Mouse (Mus musculus) thymus, adult 2 months (tissue): ENCODE results near the gene Gclc. TPM values are rescaled to one million over a fixed set of nuclear protein-coding genes. Genes with fewer than 3 reads are reported as not detected.

Experiments
- DNase-seq: peaks from one replicate; pipeline ENCODE4 v3.0.0; 2021
- H3K27ac ChIP-seq: fragments of 200-500 bp; 2 replicates; pipeline ENCODE4 v1.5.1; 2012; ENCODE audit warnings: low read length, control low read depth; ENCODE audit not compliant: control insufficient read depth, insufficient read depth
- H3K27me3 ChIP-seq: fragments of 200-500 bp; 2 replicates; pipeline ENCODE4 v1.6.1; 2012; ENCODE audit warnings: mild to moderate bottlenecking, low read length, moderate library complexity, mixed read lengths; ENCODE audit not compliant: control insufficient read depth, insufficient read depth
- H3K36me3 ChIP-seq: fragments of 200-500 bp; 2 replicates; pipeline ENCODE4 v1.6.1; 2012; ENCODE audit warnings: mild to moderate bottlenecking, low read length, moderate library complexity; ENCODE audit not compliant: control insufficient read depth, insufficient read depth
- H3K4me1 ChIP-seq: fragments of 200-500 bp; replicated peaks from 2 replicates; pipeline ENCODE4 v1.6.1; 2012; ENCODE audit warnings: low read length; ENCODE audit not compliant: control insufficient read depth, insufficient read depth
- H3K4me3 ChIP-seq: fragments of 200-500 bp; 2 replicates; pipeline ENCODE4 v1.5.1; 2012; ENCODE audit warnings: mild to moderate bottlenecking, low read length, control low read depth, moderate library complexity; ENCODE audit not compliant: control insufficient read depth, insufficient read depth
- CTCF ChIP-seq: fragments of 200-500 bp; IDR thresholded peaks from 2 replicates; pipeline ENCODE4 v1.5.1; 2012; ENCODE audit warnings: mild to moderate bottlenecking, control low read depth, low read length, moderate library complexity, borderline replicate concordance; ENCODE audit not compliant: control insufficient read depth, poor library complexity, insufficient read depth; ENCODE audit errors: extremely low read depth
- POLR2A ChIP-seq: fragments of 200-500 bp; IDR thresholded peaks from 2 replicates; pipeline ENCODE4 v1.6.1; 2012; ENCODE audit warnings: mild to moderate bottlenecking, low read length, control low read depth, moderate library complexity; ENCODE audit not compliant: control insufficient read depth, poor library complexity, insufficient read depth; ENCODE audit errors: extremely low read depth
- WGBS: fragments of 180-500 bp; shearing (Covaris S2); methylation state at CpG from one replicate; pipeline ENCODE4 v1.1.7; 2018; 5-methylcytosine and 5-hydroxymethylcytosine counted together
- polyA plus RNA-seq: library from polyadenylated mRNA; depleted of rRNA; stranded (reverse); fragments of >200 nt; gene quantifications from 2 replicates; pipeline ENCODE4 v1.2.3, GENCODE M21; 2012

The Gclc gene
- polyA plus RNA-seq, 1 experiment: 24.7 TPM

DNA sequence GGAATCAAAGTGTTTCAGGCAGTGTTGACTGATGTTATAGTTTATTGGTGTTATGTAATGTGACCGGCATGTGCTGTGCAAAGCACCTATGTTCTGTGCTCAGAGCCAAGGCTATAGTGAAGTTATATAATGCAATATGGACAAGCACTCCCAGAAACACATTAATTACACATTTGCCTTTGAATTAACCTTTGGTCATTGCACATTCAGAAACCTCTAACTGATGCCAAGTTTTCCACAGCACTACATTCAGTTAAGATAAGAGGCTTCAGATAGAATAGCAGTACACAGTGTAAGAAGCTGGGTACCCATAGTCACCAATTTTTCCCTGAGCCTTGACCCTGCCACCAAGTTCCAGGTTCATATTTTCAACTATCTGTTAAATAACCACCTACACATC, 32.0 kb upstream of the Gclc start:
- no peaks in the 10 kb centered on the region for H3K27me3 ChIP-seq
- 98% methylated on average over 1 of the region's 1 CpGs for WGBS
- no peak overlapping the region for H3K4me3 ChIP-seq
- no peaks in the 10 kb centered on the region for H3K36me3 ChIP-seq
- H3K27ac ChIP-seq: no peak overlapping the region
- no peak for TF ChIP-seq CTCF
- no peak for TF ChIP-seq POLR2A
- H3K4me1 ChIP-seq: no peaks in the 10 kb centered on the region
- DNase-seq: no peak

DNA sequence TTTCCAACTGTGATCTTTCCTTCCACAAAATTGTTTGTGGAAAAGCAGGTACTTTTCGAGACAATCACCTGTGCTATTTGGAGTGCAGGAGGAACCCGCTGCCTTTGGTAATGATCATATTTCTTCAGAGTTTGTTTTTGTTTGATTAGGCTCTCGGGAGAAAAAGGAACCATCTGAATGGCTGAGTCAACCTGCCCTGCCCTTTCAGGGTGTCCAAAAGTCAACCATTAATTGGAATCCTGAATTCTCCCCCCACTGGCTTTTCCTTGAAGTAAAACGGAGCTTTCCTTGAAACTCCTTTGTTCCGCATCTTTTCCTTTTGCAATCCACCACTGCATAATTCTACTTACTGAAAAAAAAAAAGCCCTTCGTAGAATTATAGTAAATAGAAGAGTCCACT, 30.1 kb upstream of the Gclc start:
- WGBS: 89% methylated on average over 6 of the region's 6 CpGs
- Histone ChIP-seq H3K27ac (no peak overlapping the region), H3K27me3 (no peaks in the 10 kb centered on the region), H3K4me3 (no peak overlapping the region), H3K36me3 (no peaks in the 10 kb centered on the region), H3K4me1 (no peaks in the 10 kb centered on the region)
- TF ChIP-seq POLR2A (no peak), CTCF (no peak)
- no peak for DNase-seq

DNA sequence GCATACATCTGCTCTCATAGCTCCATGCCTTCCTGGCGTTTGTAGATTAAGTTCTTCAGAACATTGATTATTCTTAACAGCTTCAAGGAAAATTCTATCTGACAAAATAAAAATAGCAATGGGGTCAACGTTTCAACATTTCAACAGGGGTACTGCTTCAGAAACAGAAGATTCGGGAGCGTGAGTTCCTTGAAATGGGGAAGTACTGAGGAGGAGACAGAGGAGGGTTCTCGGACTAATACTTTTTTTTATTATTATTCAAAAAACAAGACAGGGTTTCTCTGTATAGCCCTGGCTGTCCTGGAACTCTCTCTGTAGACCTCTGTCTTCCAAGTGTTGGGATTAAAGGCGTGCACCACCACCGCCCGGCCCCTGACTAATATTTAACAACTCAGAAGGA, 28.9 kb upstream of the Gclc start:
- TF ChIP-seq POLR2A: no peak
- no peak for TF ChIP-seq CTCF
- Histone ChIP-seq H3K4me3 (no peak overlapping the region), H3K27me3 (no peaks in the 10 kb centered on the region), H3K27ac (no peak overlapping the region), H3K4me1 (no peaks in the 10 kb centered on the region), H3K36me3 (no peaks in the 10 kb centered on the region)
- WGBS: 37% methylated on average over 8 of the region's 8 CpGs
- DNase-seq: no peak

DNA sequence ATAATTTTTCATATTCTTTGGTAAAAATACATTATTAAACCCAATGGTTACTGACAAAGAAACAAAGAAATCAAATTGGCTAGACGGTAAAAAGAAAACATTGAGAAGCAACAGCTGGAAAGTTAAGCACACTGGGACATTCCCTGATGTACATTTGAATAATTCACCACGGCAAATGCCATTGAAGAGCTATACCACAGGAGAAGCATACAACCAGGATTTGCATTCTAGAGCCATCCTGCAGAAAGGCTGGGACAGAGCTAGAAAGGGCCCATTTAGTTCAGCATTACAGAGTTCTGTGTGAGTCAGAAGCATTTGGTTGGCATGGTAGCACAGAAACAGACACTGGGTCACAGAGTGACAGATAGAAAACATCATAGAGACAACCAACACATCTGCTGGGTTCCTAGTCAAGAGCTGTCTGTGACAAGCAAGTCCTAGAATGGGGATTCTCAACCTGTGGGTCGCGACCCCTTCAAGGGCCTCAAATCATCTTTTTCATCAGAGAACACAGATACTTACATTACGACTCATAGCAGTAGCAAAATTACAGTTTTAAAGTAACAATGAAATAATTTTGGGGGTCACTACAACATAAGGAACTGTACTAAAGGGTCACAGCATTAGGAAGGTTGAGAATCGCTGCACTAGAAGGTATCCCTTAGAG, 28.2 kb upstream of the Gclc start:
- DNase-seq: no peak
- TF ChIP-seq CTCF (no peak), POLR2A (no peak)
- no peaks in the 10 kb centered on the region for H3K4me1 ChIP-seq
- no peaks in the 10 kb centered on the region for H3K27me3 ChIP-seq
- H3K4me3 ChIP-seq: no peak overlapping the region
- 93% methylated on average over 6 of the region's 6 CpGs for WGBS
- no peaks in the 10 kb centered on the region for H3K36me3 ChIP-seq
- H3K27ac ChIP-seq: no peak overlapping the region

DNA sequence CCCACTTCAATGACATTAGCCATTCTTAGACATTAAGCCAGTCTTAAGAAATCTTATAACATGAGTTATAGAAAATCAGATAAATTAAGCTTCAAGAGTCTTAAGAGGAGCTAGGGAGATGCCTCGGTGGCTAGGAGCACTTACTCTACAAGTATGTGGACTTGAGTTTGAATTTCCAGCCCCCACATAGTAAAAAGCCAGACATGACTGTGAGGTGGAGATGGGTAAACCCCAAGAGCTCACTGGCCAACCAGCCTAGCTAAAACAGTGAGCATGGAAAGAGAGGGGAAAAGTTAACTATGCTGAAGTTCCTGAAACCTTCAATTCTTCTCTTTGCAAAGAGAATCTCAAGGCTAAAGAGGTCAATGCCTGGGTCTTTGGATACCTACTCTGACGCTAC, 27.3 kb upstream of the Gclc start:
- no peak overlapping the region for H3K4me3 ChIP-seq
- H3K27ac ChIP-seq: no peak overlapping the region
- H3K27me3 ChIP-seq: no peaks in the 10 kb centered on the region
- 97% methylated on average over 2 of the region's 2 CpGs for WGBS
- H3K4me1 ChIP-seq: no peaks in the 10 kb centered on the region
- TF ChIP-seq POLR2A: no peak
- no peak for TF ChIP-seq CTCF
- DNase-seq: no peak
- H3K36me3 ChIP-seq: no peaks in the 10 kb centered on the region

DNA sequence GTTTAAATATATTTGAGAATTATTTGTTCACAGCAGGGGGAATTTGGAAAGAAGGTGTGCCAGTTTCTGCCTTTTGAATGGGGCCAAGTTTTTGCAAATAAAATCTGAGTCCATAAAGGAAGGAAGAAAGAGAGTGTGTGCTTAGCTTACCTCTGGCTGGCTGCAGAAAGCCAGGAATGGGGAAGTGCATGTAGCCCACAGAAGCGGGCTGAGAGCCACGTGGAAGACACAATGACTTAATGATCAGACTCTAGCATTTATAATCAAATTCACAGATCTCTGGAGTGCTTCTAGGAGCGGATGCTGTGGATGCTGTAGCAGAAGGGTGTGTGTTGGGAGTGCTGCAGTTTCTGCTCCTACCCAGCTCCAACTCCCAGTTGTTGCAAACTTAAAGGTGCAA, 22.3 kb upstream of the Gclc start:
- Histone ChIP-seq H3K4me1 (no peaks in the 10 kb centered on the region), H3K4me3 (no peak overlapping the region), H3K27me3 (no peaks in the 10 kb centered on the region), H3K27ac (no peak overlapping the region), H3K36me3 (no peaks in the 10 kb centered on the region)
- no peak for DNase-seq
- 22% methylated on average over 3 of the region's 3 CpGs for WGBS
- TF ChIP-seq POLR2A (no peak), CTCF (no peak)
